Mouse (Mus musculus) embryo, embryonic 11.5 days (tissue): ENCODE results near the gene Dennd1c.
A peak's percentile ranks its signal among the peaks of the same experiment; 100 is the strongest.
"Not testable (repeated sequence)": the region's sequence is repeated elsewhere in the genome, so short reads cannot be mapped to it uniquely, and the experiment has no call there.

Source experiments
- DNase-seq: peaks from one replicate; pipeline ENCODE4 v3.0.0-alpha.2; 2012; ENCODE audit warnings: low read depth, low spot score

The Dennd1c gene

DNA sequence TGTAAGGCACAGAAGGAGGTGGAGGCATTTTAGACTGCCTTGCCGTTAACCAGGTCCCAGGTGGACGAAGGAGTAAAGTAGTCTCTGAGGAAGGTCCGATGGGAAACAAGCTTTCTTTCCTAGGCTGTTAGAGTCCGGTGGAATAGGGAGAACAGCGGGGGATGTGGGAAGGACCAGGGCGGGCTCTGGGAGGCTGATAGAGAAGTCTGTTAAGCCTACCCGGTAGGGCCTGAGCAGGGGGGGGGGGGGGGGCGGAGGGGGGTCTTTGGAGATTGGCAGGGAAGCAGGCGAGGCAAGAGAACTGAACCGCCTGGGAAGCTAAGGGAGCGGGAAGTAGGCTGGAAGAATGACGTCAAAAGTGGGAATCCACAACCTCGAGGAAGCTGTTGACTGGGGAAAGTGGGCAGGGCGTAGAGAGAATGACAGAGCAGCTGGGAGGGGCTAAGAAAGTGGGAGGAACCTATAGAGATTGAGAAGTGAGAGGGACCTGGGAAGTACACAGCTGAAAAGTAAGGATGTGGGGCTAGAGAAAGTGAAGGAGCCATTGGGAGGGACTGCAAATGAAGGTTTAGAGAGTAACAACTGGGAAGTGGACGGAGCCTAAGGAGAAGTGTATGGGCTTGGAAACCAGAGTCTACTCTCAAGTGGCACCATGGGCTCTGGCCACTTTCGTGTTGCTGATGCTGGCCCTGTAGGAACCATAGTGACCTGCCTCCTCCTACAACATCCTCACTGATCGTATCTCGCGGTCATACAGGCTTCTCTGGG, 17.7 kb upstream of the Dennd1c start:
- no peak for DNase-seq

DNA sequence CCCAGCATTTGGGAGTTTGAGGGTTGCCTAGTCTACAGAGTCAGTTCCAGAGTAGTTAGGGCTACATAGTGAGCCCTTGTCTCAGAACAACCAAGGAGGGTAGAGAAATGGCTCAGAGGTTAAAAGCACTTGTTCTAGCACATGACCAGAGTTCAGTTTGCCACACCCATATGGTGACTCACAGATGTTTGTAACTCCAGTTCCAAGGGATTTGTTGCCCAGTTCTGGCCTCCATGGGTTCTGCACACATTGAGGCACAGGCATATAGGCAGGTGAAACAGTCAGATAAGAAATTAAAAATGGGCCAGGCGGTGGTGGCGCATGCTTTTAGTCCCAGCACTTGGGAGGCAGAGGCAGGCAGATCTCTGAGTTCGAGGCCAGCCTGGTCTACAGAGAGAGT, 15.9 kb upstream of the Dennd1c start:
- no peak for DNase-seq

DNA sequence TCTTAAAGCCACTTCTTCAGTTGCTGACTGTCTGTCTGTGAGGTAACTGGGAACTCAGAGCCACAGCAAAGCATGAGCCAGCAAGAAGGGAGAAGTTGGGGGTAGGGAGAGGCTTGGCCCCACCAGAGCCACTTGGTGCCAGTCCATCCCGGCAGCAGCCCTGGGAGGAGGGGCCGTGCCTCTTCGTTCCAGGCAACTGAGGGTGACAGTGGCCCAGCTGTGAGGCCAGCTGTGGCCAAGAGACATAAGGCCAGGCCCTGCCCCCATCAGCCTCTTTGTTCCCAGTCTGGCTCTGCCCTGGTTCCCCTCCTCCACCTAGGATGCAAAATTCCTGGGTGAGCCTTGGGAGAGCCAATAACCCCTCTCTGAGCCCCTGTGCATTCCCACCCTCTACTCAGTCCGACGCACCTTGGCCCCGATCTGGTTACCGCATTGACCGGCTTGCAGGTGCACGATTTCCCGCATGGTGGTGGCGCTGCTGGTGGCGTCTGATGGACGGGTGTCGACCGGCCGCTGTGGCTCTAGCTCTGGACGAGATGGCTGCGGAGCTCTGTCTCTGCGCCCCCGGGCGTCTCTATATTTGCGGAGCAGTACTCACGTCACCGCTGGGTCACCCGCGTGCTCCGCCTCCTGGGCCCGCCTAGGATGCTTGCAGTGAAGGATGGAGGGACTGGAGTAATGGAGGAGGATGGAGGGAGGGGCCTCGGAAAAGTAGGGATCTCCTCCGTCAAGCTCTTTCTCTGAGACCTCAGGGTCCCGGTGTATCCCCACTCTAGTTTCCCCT, 8.9 kb upstream of the Dennd1c start, which contains the start of gene Tubb4a:
Gene Tubb4a, minus strand, starts transcription at position 734 of the 784 bp plus-strand sequence.
- no peak for DNase-seq

DNA sequence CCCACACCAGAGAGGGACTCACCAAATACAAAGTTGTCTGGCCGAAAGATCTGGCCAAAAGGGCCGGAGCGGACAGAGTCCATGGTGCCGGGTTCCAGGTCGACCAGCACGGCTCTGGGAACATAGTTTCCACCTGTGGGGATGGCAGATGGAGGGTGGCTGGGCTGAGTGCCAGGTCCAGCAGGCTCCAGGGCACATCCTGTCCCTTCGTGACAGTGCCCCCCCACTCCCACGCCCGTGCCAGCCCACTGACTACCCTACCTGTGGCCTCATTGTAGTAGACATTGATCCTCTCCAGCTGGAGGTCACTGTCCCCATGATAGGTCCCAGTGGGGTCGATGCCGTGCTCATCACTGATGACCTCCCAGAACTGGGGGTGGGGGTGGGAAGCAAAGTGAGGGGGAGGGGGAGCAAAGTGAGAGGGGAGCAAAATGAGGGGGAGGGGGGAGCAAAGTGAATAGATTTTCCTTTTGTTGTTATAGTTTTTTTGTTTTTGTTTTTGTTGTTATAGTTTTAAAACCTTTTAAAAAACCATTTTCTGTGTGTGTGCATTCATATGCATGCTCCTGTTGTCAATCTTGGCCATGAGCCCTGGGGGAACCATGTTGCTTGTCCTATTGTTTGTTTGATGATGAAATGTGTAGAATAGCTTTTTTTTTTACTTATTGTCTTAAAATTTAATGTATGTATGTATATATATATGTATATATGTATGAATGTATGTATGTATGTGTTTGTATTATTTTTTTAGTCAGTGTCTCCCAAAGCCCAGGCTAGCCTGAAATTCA, 7.8 kb upstream of the Dennd1c start:
- no peak for DNase-seq

DNA sequence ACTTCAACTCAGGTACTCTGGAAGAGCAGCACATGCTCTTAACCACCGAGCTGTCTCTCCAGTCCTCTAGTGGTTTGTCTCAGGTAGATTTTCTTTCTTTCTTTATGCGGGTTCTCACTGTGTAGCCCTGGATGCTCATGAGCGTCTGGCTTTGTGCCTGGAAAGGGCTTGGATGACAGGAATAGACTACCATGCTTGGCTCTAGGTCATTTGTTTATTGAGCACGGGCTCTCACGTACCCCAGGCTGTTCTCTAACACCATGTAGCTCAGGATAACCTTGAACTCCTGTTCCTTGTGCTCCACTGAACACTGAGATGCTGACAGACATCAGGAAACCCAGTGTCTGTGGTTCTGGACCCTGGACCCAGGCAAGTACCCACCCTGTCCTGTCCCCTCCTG, 4.2 kb upstream of the Dennd1c start:
- DNase-seq, result no peak

DNA sequence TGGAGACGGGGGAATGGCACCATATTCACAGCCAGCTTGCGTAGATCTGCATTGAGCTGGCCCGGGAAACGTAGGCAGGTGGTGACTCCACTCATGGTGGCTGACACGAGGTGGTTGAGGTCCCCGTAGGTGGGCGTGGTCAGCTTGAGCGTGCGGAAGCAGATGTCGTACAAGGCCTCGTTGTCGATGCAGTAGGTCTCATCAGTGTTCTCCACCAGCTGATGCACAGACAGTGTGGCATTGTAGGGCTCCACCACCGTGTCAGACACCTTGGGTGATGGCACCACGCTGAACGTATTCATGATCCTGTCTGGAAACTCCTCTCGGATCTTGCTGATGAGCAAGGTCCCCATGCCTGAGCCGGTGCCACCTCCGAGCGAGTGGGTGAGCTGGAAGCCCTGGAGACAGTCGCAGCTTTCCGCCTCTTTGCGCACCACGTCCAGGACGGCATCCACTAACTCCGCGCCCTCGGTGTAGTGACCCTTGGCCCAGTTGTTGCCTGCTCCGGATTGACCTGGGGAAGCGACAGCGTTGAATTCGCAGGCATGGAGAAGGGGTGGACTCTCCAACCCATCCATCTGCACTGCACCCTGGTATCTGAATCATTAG, 3.0 kb upstream of the Dennd1c start:
- DNase-seq, result no peak

DNA sequence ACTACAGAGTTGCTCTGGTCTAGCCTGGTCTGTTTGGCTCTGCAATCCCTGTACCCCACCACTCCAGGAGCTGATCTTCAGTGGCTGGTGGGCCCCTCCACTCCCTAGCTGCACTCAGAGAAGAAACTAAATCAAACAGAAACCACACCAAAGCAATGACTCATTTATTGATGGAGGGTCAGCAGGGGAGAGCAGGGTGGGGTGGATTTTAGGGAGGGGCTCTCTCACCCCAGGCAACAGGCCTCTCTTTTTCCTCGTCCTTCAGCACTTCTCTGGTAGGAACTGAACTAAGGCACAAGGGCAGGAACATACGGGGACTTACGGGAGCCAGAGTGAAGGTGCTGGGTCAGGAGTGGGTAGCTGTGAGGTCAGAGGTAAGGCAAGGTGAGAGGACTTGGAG, 1.6 kb upstream of the Dennd1c start:
- no peak for DNase-seq

DNA sequence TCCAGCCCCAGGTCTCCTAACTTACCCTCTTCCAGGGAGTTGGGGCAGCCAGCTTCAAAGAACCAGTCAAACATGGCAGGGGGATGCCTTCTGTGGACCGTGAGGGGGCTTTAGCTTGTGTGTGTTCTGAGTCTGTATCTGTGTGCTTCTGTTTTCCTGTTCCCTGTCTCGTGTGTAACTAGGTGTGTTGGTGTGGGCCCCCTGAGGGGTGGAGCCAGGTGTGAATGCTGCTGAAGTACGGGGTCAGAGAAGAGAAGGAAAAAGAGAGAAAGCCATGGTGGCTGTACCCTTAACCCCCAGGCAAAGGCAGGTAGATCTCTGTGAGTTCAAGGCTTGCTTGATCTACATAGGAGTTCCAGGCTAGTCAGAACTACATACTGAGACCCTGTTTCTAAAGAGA, 1.4 kb downstream of the Dennd1c start:
- no peak for DNase-seq

DNA sequence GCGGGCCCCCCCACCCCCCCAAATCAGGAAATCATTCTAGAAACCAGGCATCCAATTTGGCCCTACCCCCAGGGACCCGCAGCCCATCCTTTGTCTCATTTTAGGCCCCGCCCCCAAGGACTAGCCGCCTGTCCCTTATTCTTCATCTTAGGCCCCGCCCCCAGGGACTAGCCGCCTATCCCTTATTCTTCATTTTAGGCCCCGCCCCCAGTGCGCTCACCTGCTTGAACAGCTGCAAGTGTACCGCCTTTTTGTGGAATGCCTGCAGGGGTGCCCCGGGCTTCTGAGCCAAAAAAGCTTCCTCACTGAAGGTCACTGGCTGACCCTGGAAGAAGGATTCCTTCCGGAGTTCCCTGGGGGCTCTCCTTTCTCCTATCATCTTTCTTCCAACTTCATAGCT, 7.6 kb downstream of the Dennd1c start:
- no peak for DNase-seq

DNA sequence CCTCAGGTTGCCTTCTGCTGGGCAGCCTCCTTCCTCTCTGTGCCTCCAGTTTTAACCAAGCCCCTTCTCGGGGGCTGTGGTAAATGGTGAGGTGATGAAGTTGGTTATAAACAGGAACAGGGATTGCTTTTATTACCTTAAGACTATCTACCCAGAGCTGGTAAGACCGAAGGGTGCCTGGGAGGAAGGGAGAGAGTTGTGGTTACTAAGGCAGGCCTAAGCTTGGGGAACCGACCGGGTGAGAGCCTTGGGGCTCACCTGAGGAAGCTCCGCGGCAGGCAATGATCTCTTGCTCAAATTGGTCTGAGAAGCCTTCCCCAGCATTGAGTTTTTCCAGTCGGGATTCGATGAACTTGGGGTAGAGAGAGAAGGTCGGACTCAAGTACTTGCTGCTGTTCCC, 8.0 kb downstream of the Dennd1c start:
- DNase-seq, result no peak

DNA sequence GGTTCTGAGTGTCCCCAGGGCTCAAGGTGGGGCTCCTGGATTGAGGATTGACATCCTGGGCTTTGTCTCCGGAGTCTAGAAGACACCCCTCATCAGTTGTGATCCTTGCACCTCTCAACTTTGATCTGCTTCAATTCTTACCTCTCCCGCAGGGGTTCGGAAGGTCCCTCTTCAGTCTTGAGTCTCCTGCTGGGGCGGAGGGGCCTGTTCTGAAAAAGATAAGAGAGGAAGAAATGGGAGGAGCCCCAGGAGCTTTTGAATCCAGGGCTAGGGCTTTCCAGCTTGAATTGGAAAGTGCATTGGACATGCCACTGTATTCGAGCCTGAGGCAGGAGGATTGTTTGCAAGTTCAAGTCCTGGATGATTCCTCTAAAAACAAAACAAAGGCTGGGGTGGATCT, 11.4 kb downstream of the Dennd1c start:
- no peak for DNase-seq

DNA sequence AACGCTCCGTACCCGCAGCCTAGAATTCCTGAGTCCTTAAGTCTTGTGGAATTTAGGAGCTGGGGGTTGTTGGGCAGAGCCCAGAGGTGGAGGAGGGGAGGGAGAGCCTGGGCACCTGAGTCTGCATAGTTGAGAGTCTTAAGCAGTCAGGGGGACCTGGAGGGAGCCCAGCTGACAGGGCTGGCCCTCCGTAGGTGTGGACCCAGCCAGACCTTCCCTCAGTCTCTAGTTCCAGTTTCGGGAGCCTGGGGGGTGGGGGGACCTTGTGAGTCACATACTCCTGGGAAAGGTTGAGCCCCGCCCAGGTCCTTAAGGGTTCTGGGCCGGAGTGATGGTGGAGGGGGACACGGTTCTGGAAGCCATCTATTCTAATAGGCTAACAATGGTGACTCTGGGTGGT, 15.3 kb downstream of the Dennd1c start:
- DNase-seq, result no peak

DNA sequence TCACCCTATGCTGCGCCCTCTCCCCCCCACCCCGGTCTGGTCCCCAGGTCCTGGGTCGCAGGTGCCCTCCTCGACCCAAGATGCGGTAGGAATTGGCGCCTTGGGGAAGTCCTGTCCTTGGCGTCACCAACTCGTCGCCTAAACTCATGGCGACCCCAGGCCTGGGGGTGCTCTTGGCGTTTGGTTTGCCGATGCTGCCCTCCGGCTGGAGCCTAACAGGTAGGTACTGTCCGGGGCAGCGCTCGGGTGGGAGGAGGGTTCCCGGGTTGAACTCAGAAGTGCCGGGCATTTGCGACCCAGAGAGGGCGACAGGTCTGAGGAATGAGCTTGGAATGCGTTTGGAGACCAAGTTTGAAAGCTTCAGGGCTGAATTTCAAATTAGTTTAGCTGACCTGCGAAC, 15.8 kb downstream of the Dennd1c start:
- DNase-seq, result no peak

DNA sequence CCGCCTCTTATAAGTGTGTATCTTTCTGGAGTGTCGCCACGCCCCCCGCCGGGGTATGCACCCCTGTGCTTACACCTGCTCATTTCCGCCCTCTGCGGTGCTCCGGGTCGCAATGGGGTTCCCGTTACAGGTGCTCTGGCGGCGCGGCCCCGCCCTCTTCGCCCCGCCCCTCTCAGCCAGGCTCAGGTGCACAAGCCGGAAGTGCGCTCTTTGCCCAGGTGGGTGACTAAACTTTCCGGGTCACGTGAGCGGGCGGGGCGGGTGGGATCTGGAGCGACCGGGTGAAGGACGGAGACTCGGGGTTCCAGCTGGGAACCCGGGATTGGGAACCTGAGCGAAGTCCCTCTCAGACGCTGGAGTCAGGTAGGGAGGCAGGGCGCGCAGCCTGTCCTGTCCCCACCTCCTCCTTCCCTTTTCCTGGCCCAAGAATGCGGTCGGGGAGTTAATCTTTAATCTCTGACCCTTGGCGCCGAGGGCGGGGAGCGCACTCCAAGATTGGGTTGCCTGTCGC, 16.2 kb downstream of the Dennd1c start:
- no peak for DNase-seq

DNA sequence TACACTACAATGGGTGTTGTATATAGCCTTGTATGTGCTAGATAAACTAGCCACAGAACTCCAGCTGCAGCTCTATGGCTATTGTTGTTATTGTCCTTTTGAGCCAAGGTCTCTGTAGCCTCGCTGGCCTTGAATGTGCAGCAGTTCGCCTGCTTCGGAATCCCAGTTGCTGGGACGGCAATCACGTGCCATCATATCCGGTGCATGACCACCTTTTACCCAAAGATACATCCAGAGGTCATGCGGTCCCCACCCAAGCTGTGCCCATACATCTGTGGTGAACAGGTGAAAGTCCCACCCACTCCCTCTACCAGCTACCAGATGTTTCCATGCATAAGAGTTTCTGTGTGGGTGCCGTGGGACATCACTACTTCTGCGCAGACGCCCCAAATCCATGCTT, 17.2 kb downstream of the Dennd1c start:
- DNase-seq, result no peak

DNA sequence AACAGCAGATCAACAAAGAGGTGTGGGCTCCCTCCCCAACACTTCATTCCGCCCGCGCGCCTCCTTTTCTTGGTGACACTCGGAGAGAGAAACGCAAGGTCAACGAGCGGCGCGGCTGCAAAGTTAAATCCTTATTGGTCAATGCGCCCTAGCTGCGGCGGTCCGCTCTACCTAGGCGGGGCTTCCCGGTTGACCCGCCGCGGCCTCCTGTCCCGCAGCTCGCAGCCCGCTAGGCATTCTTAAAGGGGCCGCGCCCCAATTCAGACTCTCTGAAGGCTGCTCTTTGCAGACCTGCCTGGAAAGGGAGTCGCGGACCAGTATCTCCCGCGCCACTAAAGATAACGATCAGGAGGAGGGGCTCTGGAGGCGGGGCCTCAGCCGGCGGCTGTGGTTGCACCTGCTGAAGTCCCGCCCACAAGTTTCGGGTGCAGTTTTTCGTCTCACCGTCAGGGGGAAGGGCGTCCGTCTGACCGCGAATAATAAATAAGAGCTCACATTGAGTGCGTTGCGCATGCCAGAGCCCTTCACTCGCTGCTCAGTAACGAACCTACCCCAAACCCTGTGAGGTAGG, 18.0 kb downstream of the Dennd1c start:
- DNase-seq, result peak; percentile 88

DNA sequence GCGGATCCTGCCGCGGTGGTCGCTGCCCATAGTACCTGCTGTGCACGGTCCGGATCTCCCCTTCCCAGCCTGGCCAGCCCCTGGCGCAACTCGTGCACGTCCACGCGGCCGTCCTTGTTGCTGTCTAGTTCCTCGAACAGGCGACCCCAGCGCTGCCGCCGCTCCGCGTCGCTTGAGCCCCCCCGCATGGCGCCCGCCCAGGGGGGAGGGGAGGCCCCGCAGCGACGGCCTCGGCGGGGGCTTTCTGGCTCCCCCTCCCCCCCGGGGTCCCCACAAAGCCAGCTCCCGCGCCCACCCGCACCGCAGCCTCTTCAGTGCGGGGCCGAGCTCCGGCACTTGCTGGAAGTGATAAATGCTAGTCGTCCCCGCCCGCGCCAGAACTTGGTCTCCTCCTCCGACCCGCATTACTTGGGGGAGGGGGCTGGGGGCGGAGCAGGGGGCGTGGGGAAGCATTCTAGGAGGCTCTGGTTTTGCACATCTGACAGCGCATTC, 18.8 kb downstream of the Dennd1c start, which contains the start of gene Slc25a23:
Gene Slc25a23, minus strand, starts transcription at position 378 of the 492 bp plus-strand sequence.
- peak; percentile 56 for DNase-seq

DNA sequence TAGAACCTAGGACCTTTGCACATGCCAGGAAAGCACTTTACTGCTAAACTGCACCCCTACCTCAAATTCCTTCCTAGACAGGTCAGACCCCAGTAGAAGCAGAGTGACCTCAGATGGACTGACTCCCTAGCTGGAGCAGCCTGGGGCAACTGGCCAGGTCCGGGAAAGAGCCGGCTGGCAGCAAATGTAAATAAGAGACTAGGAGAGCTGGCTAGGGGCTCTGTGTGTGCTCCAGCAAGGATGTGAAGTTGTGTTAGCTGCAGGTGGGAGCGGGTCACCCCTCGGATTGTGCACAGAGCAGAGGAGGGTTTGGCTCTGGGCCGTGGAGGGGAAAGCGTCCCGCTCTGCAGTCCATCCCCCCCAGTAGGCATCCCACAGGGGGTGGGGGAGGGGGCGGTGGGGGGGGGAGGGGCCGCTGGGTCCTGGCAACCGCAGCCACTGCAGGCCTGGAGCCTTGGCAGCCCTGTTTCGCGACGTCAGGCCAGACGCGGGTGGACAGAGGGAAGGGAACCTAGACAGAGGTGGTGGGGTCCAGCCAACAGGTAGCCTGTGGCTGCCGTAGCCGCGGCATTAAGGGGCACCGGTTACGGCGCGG, 19.3 kb downstream of the Dennd1c start, which contains the start of gene Crb3:
Gene Crb3, plus strand, starts transcription at position 215 of the 595 bp plus-strand sequence.
- no peak for DNase-seq

DNA sequence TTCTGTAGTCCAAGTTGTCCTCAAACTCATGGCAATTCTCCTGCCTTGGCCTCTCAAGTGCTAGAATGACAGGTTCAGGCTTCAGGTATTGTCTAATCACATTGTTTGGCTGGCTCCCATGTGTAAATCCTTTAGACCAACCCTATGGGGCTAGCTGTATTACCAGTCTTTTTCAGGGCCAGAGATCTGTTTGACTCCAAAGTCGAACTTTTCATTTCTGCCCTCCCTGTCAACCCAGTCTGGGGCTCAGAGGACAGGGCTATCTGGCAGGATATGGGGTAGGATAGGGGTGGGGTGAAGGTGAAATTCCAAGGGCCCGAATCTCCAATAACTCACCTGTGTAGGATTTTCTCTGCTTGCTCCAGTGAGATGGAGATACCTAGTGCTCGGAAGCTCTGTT, 22.1 kb downstream of the Dennd1c start:
- DNase-seq, result no peak

DNA sequence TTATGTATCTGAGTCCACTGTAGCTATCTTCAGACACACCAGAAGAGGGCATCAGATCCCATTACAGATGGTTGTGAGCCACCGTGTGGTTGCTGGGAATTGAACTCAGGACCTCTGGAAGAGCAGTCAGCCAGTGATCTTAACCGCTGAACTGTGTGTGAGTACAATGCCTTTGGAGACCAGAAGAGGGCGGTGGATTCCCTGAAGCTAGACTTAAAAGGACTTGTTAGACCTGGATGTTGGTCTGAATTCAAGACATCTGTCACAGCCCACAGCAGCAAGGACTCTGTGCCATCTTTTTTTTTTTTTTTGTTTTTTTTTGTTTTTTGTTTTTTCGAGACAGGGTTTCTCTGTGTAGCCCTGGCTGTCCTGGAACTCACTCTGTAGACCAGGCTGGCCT, 26.6 kb downstream of the Dennd1c start:
- not testable (repeated sequence) for DNase-seq
